Mouse (Mus musculus) brain, embryonic 14.5 days (tissue): ENCODE data around the gene Gpr158.

Experiments
- CTCF ChIP-seq: fragments of 200-500 bp; IDR thresholded peaks from 2 replicates; pipeline ENCODE4 v1.5.1; 2012; ENCODE audit warnings: inconsistent platforms, mild to moderate bottlenecking, moderate library complexity, borderline replicate concordance; ENCODE audit not compliant: insufficient read depth, insufficient read length; ENCODE audit errors: extremely low read depth
- POLR2A ChIP-seq: fragments of 200-500 bp; IDR thresholded peaks from 2 replicates; pipeline ENCODE4 v1.6.1; 2012; ENCODE audit warnings: mild to moderate bottlenecking, inconsistent platforms, borderline replicate concordance; ENCODE audit not compliant: poor library complexity, insufficient read depth, insufficient read length, severe bottlenecking; ENCODE audit errors: extremely low read depth

- TF ChIP-seq POLR2A (no peak), CTCF (no peak)
Measured at GRCm38 (mm10) chr2:21810431-21810830, 443.1 kb downstream of the Gpr158 start.
